Mouse (Mus musculus) ovary, postnatal 10 days (tissue): Measurements from ENCODE around the gene Gpam.

Experiments used
- DNase-seq: peaks from one replicate; pipeline ENCODE4 v3.0.0; 2022; ENCODE audit warnings: low spot score

Gene Gpam

DNA sequence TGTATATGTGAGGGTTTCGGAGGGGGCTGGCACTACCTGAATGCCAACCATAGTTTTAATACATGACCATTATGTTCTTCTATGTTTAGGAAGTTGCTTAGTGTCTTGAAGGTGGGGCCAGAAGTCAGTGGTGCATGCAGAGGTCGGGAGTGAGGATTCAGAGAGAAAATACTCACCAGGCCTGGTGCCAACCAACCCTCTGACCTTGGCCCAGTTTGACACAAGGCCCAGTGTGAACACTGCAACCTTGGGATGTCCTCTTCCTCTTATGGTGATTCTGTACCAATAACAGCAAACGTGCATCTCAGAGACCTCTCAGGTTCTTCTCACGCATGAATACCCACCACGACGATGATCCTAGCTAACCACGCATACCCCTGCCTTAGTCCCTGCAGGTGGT lies 11.5 kb upstream of the Gpam start:
- DNase-seq: no peak

DNA sequence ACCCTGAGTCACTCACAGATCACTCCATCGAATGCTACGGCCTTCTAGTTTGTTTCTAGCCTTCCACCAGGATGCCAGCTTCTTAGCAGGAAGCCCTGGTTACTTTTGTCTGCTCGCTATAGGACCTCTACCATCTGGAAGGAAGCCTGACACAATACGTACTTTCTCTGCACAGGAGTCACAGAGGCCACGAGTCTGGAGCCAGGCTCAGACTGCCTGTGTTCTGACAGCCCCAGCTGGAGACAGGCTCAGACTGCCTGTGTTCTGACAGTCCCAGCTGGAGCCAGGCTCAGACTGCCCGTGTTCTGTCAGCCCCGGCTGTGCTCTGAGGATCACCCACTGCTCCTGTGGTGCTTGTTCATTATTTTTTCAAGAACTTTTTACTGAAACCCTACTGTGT lies 10.8 kb upstream of the Gpam start:
- DNase-seq: no peak

DNA sequence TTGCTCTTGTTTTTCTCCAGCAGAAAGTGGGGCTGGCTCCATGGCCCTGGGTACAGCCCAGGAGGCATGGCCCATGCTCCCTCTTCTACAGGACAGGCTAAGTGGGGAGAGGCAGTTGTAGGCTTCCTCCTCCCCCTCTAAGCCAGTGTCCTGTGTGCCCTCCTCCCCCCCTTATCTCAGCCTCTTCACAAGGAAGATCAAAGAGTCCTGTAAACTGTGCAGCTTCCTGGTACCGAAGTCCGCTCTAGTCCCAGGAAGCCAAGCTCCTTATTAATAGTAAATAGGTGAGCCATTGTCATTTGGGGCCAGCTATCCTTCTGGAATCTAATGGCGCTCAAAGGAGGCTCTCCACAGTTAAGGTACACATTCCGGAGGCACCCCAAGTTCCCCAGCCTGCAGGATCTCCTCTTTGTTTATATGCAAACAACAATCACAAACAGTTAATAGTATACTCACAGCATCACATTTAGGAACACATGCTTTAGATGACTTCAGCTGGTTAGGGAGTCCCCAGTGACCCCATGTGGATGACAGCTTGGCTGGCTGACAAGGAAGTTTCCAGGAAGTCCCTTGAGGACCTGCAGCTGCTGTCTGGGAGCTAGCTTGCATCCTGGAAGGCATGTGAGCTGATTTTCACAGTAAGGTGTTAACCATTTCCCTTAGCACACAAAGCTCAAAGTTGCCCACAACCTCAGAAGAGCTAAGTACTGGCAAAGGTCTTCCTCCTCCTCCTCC lies 9.8 kb upstream of the Gpam start:
- no peak for DNase-seq

DNA sequence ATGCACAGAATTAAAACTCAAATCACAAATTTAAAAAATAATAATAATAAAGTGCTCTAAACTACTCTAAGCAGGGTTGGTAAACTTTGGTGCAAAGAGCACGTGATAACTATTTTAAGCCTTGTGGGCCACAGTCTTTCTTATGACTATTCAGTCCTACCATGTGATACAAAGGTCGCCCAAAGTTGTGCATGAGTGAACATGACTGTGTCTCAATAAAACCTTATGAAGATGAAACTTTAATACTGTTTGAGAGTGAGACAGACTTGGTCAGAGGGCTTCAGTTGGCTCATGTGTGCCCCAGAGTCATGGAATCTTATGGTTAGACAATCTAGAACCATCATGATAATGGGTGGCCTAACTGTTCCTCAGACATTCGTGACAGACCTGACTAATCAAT lies 8.9 kb upstream of the Gpam start:
- no peak for DNase-seq

DNA sequence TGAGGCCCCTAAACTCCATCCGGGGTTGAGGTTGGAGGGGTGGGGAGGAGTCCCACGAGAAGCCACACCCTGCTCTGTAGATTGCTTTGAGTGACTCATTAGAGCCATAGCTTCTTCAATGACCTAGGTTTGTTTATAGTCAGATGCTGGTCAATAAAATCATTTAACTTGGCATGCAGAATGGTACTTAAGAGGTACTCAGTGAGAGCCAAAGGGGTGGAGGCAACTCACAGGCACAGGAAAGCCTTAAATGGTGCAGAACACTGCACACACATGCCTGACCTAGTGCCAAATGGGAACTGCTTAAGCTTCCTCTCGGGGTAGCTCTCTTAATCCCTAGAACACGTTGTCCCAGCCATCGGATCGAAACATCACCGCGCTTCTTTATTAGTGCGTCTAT lies 7.5 kb upstream of the Gpam start:
- no peak for DNase-seq

DNA sequence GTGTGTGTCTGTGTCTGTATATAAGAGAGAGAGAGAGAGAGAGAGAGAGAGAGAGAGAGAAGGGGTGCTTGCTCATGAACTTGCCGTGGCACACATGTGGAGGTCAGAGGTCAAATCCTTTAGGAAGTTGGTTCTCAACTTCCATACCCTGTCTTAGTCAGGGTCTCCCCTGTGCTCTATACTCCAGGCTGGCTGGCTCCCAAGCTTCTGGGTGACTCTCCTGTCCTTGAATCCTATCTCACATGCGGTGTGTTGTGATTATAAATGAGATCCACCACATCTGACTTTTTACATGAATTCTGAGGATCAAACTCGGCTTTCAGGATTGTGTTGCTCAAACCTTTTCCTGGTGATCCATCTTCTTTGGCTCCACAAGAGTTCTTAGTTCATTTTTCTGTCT lies 5.4 kb upstream of the Gpam start:
- no peak for DNase-seq

DNA sequence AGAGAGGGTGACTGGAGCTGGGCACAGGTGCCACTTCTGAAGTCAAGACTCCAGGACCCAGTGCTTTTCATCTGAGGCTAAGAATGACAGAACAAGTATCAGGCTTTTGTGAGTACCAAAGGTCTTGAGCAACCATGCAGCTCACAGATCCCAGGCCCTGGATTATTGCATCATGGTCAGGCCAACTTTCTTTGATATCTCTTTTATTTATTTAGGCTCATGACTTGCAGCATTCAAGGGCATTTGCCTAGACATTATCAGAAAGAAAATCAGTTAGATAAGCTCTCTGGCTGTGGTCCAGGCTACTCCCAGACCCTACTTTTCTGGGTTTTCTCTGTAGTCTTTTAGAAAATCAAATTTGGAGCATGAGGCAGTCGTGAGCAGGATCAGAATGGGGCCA lies 4.7 kb upstream of the Gpam start:
- no peak for DNase-seq

DNA sequence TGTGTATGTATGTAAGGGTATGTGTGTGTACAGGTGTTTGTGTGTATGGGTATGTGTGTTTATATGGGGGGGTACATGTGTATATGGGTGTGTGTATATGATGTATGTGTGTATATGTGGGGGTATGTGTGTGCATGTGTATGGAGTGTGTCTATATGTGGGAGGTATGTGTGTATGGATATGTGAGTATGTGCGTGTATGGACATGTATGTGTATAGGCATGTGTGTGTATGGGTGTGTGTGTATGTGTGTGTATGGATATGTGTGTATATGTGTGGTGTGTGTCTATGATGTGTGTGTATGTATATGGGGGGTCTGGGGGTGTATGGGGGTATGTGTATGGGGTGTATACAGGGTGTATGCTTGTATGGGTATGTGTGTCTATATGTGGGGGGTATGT lies 1.4 kb upstream of the Gpam start:
- no peak for DNase-seq

DNA sequence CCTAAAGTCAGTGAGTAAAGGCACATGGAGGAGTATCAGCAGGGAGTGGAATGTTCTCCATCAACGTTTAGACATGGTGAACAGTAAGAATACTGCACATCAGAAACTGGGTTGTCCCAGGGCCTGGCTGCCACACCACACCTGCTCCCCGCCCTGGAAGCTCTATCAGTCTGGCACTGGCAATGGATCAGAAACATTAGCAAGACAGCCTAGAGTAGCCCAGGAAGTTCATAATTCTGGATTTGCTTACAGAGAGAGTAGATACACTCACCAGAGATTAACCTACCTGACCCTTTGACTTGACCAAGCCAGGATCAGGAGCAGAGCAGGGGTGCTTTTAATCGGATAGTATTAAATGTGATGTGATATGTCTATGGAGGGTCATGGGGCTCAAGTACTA lies 1.6 kb downstream of the Gpam start:
- no peak for DNase-seq

DNA sequence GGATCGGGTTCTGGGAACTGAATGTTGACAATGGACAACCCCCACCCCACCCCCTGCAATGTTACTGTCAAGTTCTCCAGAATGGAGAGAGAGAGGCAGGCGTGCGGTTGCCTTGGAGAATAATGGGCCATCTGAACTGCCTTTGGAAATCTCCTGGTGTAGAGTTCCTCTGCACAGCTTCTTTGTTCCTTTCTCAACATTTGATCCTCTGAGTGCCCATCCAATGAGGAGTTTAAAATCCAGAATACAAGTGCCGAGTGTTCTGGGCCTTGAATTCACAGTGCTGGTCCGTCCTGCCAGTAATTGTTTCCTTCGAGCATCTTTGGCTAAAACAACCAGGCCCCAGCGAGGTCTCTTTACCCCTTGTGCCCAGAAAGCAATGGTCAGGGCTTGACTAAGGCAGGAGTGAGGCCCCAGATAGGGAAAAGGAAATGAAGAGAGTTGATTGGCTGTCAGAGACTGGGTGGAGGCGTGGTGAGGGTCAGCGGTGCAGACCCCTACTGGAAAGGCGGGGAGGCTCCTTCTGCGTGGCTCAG lies 4.0 kb downstream of the Gpam start:
- DNase-seq: no peak

DNA sequence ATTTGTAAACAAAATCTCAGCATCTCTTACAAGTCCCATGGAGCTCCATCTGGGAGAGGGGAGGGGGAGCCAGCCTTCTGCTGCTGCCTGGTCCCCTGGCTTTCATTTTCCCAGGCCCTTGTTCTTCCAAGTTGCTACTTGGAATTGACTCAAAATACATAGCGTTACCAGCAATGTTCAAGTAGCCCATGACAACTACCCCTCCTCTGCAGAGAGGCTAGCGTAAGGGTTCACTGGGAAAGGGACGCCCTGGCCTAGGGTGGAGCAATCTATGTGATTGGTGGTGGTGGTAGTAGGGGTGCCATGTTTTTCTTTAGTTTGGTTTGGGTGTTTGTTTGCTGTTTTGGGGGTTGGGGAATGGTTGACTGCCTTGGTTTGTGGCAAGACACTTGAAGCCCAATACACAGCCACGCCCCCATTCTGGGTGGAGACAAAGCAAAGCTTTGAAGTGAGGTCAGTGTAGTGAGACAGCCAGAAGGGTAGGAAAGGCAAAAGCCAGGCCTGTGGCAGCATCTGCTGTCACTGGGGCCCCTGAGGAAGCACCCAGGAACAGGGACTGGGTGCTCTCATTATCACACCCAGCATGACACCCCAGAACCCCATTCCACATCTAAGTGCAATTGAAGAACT lies 4.6 kb downstream of the Gpam start:
- no peak for DNase-seq

DNA sequence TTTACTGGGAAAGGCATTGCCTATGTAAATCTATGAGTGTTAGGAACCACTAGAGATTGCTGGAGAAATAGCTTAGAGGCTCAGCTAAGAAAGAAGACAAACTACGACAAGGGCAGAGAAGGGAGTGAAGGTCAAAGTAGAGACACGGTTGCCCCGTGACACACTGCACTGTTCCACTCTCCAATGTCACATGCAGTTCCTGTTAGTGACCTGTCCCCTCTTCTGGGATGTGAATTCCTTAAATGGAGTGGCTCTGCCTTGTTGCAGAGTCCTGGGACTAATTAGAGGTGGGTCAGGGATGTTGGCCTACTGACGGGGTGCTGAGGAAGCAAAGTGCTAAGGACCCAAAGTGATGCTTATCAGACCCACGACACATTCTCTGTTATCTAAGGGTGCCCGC lies 5.2 kb downstream of the Gpam start:
- no peak for DNase-seq

DNA sequence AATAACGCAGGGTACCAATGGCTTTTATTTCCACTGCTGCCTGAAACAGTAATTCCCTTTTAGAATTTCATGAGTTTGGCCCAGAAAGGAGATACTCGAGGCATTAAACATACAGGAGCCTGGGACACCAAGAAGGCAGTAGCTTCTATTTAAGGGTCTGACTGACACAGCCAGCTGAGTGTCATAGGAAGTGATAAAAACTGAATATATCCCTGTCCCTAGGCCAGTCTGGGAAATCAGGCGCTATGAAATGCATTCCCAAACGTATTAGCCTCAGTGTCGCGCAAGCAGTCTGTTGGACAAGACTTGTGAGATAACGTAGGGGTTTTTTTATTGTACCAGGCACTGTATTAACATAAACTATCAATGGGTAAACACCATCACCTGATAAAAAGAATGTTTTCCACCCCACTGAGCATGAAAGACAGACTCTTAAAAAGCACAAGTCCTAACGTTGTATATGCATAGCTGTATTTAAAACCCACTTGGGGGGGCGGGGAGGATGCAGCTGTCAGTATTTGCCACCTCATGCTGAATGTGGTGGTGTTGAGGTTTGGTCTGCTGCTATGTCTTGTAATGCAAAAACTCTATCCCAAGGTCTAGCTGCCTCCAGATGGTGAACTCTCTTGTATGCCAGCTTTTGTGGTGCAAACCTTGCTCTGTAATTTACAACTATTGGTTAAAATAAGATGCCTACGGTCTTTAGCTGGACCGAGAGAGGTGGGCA lies 6.4 kb downstream of the Gpam start:
- DNase-seq: no peak

DNA sequence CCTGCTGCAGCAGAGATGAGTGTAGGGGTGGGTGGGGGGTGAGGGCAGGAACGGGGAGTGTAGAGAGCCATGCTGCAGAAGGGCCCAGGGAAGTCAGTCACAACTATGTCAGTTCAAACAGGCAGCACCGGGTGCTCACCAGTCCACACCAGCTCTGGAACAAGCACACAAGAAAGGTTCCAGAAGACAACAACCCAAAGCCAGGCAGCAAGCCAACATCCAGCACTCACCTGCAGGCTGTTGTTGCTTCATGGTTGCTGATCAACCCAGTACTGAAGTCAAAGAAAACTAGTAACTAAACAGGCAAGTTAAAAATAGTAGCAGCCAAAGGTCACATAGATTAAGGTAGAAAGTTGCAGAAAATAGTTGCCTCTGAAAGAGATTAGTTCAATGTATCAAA lies 7.5 kb downstream of the Gpam start:
- DNase-seq: no peak

DNA sequence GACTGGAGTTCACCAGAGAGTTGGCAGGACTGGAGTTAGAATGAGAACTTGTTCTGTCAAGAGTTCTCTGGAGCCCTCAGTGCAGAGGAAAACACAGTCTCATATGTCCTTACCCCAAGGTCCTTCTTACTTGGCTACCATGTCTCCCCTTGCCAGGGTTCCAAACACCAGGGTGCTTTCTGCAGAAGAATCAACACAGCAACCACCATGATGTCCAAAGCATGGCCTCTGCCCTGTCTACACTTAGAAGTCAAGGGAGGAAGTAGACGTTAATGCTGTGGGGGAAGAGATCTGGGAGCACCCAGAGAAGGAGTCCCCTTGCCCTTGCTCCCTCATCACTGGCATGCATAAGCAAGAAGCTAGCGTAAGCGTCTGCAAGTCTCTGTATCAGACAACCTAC lies 9.0 kb downstream of the Gpam start:
- no peak for DNase-seq

DNA sequence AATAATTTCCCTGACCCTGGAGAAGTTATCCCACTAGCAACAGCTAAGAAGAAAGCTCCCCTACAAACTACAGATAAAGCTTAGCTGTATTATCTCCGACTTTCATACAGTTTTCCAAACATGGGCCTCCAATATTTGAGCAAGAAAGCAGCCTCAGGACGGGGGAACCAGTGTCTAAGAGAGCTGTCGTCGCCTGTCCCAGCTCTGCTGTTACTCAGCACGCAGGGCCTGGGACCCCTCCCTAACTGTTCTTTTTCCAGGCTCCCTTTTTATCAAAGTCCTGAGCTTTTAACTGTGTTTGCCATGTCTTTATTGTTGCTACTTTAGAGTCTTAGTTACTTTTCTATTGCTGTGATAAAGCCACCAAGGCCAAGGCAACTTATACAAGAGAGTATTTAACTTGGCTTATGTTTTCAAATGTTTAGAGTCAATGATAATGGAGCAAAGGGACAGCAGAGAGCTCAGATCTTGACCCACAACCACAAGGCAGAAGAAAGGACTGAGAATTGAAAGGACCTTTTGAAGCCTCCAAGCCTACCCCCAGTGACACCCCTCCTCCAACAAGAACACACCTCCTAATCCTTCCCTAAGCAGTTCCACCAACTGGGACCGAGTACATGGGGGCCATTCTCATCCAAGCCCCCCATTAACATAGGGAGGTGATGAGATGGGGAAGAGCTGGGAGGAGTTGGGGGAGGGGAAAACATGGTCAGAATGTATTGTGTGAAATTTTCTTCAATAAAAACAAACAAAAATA lies 9.8 kb downstream of the Gpam start:
- no peak for DNase-seq

DNA sequence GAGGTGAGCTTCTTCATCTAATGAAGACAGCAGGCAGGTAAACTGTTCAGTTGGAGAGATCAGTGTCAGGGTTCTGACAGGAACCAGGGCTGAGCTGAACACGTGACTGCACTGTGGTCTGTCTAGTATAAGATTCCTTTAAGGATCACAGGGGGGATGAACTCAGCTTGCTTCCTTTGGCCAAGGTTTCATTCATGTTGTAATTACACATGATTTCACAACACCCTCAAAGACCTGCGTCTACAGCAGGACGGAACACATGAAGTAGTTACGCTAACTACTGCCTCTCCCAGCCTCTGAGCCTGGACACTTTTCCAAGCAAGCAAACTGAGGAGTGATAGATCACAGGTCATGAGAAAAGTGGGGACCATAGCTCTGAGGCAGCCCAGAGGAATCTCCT lies 11.5 kb downstream of the Gpam start:
- no peak for DNase-seq

DNA sequence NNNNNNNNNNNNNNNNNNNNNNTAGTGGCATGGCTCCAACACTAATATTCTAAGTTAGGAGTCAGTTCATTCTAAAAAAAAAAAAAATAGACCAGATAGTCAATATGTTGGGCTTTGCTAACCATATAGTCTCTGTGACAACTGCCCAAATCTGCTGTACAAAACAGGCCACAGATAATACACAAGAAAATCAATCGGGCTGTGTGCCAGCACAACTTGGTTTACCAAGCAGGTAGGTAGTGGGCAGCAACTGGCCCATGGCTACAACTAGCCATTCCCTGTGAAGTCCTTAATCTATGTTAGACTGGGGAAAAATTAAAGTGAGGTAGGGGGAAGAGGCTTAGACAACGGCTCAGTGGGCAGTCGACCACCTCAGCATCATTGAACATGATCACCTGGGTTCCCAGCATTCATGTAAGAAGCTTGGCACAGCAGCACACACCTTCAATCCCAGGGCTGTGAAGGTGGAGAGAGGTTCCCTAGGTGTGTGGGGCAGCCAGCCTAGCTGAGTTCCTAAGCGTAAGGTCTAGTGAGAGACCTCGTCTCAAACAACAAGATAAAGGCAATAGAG lies 12.1 kb downstream of the Gpam start:
- no peak for DNase-seq

DNA sequence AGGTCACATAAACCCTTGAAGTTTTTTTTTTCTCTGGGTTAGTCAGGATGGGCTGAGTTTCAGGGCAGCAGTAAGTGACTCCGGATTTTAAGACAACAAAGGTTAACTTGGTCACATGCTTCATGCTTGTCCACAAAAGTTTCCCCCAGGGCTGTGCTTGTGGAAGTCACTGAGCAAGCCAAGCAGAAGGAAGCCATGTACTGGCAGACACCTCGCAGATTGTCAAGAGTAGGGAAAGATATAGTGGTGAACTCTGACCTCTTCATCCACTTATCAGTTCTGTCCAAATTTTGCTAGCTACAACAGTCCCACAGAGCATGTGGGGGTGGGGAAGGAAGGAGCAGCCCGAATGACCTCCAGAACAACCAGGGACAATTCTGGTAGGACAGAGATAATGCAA lies 19.1 kb downstream of the Gpam start:
- no peak for DNase-seq

DNA sequence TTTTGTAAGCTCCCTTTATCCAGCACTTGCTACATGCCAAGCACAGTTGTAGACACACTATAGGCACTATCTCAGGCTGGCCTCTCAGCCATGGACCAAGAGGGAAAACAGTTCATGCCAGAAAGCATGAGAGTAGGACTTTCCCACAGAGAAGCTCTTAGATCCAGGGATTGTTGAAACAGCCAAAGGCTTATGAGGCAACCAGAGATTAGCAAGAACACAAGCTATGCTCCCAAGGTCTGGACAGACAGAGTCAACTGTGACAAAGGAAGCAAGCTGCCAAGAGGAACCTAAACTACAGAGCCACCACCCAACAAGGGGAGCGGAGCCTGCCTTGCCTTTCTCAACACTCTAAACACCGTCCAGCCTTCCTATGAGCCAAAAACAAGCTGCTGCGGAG lies 21.1 kb downstream of the Gpam start:
- DNase-seq: no peak

DNA sequence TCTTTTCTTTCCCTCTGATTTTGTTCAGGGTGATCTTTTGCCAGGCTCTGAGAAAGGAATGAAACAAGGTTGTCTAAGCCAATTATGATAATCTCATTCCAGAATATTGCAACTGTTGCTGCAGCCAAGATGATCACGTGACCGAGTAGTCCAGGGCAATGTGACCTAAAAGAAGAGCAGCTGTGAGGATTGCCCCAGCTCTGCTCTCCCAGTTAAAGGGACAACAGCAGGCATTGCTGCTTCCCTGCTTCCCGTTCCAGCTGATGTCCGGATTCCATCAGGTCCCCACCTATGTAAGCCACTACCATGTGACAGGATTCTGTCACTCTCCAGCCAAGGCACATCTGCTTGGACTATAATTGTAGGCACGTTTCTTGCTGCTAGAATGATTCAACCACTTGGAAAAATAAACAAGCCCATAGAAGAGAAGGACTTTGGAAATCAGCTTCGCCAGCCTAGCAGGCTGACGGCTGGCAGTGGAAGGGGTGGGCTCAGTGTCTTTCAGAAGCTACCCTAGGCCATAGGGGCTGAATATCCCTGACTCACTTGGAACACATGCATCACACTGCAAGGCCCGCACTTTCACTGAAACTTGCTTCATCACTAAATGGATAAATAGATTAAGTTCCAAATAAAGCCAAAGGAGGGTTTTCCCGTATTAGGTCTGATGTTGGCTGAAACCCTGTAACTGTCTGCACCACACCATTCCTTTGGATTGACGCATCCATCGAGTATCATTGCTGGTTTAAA lies 23.8 kb downstream of the Gpam start:
- DNase-seq: no peak

DNA sequence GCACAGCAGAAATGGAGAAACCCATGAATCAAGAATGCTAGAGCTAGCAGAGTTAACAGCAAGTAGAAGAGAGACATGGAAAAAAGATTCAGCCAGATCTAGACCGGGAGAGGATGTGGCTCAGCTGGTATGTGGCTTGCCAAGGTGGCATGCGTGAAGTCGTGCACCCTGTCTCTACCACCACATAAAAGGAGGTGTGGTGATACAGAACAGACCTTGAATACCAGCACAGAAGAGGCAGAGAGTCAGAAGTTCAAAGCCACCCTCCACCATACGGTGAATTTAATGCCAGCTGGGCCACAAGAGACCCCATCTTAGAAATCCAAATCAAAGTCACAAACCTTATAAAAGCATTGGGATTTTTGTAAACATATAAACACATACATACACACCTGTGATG lies 25.4 kb downstream of the Gpam start:
- DNase-seq: no peak
